Mouse (Mus musculus) liver, postnatal 0 days (tissue): ENCODE measurements around the gene Tln2.

Experiments used
- CTCF ChIP-seq: sonication (generic); IDR thresholded peaks from 2 replicates; pipeline ENCODE4 v1.5.1; 2016; ENCODE audit warnings: antibody characterized with exemption, low read depth
- EP300 ChIP-seq: IDR thresholded peaks from 2 replicates; pipeline ENCODE4 v1.6.1; 2016; ENCODE audit warnings: antibody characterized with exemption, low read depth, mild to moderate bottlenecking

DNA sequence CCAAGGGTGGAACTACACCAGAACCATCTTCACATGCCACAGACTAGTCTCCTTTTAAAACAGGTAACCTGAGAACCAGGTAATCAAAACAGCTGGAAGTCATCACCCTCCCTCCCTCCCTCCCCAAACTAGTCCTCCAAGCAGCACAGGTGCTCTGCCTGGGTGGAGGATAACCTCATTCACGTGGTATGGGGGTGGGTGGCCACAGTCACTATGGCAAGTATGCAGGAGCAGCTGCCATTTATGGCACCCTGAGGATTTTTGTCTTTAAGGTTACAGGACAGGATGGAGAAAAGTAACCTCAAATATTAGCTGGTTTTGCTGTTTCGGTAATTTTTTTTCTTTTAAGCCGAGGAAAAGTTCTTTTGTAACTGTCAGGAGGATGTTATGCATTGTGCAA, 322.5 kb downstream of the Tln2 start:
- TF ChIP-seq CTCF (no peak), EP300 (no peak)
